Mouse (Mus musculus) MEL (cell line): ENCODE measurements around the gene Olfr288. TPM values are rescaled to one million over a fixed set of nuclear protein-coding genes. Genes with fewer than 3 reads are reported as not detected.

Experiments used
- DNase-seq: peaks from one replicate; pipeline ENCODE4 v3.0.0; 2011; ENCODE audit warnings: low read depth, low spot score
- H3K27ac ChIP-seq: 2 replicates; pipeline ENCODE4 v1.5.1; 2012; ENCODE audit warnings: low read depth, mild to moderate bottlenecking, control low read depth, low read length, moderate library complexity; ENCODE audit not compliant: control insufficient read depth
- H3K27me3 ChIP-seq, 2 experiments: fragments of 150-350 bp in 1 of 2; sonication (generic) in 1 of 2; 2 replicates each; pipeline ENCODE4 v1.6.1; 2012; ENCODE audit warnings: low read length in 2 of 2, mild to moderate bottlenecking in 2 of 2, improper control_type of control experiment in 1 of 2, moderate library complexity in 1 of 2; ENCODE audit not compliant: insufficient read depth in 2 of 2, control insufficient read depth in 1 of 2
- H3K36me3 ChIP-seq, 2 experiments: 2 replicates each; pipeline ENCODE4 v1.6.1; 2012 to 2014; ENCODE audit warnings: low read length in 2 of 2, improper control_type of control experiment in 1 of 2, inconsistent platforms in 1 of 2, mild to moderate bottlenecking in 1 of 2; ENCODE audit not compliant: insufficient read depth in 2 of 2, control insufficient read depth in 1 of 2
- H3K4me1 ChIP-seq, 2 experiments: fragments of 150-350 bp in 1 of 2; sonication (generic) in 1 of 2; 2 replicates each; pipeline ENCODE4 v1.6.1; 2012; ENCODE audit warnings: low read length in 2 of 2, improper control_type of control experiment in 1 of 2, mild to moderate bottlenecking in 1 of 2; ENCODE audit not compliant: insufficient read depth in 2 of 2, control insufficient read depth in 1 of 2
- H3K4me3 ChIP-seq, 2 experiments: fragments of 150-350 bp in 1 of 2; sonication (generic) in 1 of 2; 2 replicates each; pipeline ENCODE4 v1.5.1; 2012; ENCODE audit warnings: low read depth in 2 of 2, low read length in 2 of 2, mild to moderate bottlenecking in 2 of 2, moderate library complexity in 2 of 2, control low read depth in 1 of 2, improper control_type of control experiment in 1 of 2; ENCODE audit not compliant: control insufficient read depth in 1 of 2, insufficient read depth in 1 of 2
- H3K79me2 ChIP-seq: 2 replicates; pipeline ENCODE4 v1.6.1; 2012; ENCODE audit warnings: mild to moderate bottlenecking, low read length, moderate library complexity; ENCODE audit not compliant: control insufficient read depth, poor library complexity, insufficient read depth
- H3K9ac ChIP-seq: 2 replicates; pipeline ENCODE4 v1.6.1; 2012; ENCODE audit warnings: low read depth, mild to moderate bottlenecking, control low read depth, low read length, moderate library complexity; ENCODE audit not compliant: control insufficient read depth, poor library complexity, severe bottlenecking
- H3K9me3 ChIP-seq: fragments of 150-350 bp; sonication (generic); replicated peaks from 2 replicates; pipeline ENCODE4 v1.6.1; 2012; ENCODE audit warnings: mild to moderate bottlenecking, low read length, improper control_type of control experiment, moderate library complexity; ENCODE audit not compliant: insufficient read depth
- CHD2 ChIP-seq: IDR thresholded peaks from 2 replicates; pipeline ENCODE4 v1.6.1; 2011; ENCODE audit warnings: low read length, improper control_type of control experiment
- E2F4 ChIP-seq: IDR thresholded peaks from 2 replicates; pipeline ENCODE4 v1.6.1; 2011; ENCODE audit warnings: low read depth, low read length, improper control_type of control experiment, borderline replicate concordance
- EP300 ChIP-seq, 2 experiments: IDR thresholded peaks; 2 replicates each; pipeline ENCODE4 v1.6.1; 2011; ENCODE audit warnings: improper control_type of control experiment in 2 of 2, low read length in 2 of 2, low read depth in 1 of 2, mild to moderate bottlenecking in 1 of 2
- ETS1 ChIP-seq: IDR thresholded peaks from 2 replicates; pipeline ENCODE4 v1.6.1; 2012; ENCODE audit warnings: low read depth, mild to moderate bottlenecking, inconsistent platforms, low read length, improper control_type of control experiment, moderate library complexity
- GABPA ChIP-seq: IDR thresholded peaks from 2 replicates; pipeline ENCODE4 v1.6.1; 2012; ENCODE audit warnings: low read depth, mild to moderate bottlenecking, inconsistent platforms, low read length, improper control_type of control experiment, moderate library complexity
- GATA1 ChIP-seq: IDR thresholded peaks from 2 replicates; pipeline ENCODE4 v1.6.1; 2011; ENCODE audit warnings: low read depth, low read length, improper control_type of control experiment
- JUND ChIP-seq: IDR thresholded peaks from 2 replicates; pipeline ENCODE4 v1.6.1; 2011; ENCODE audit warnings: low read depth, mild to moderate bottlenecking, improper control_type of control experiment, low read length
- KAT2A ChIP-seq: conservative IDR thresholded peaks from 2 replicates; pipeline ENCODE4 v1.6.1; 2012; ENCODE audit warnings: low read depth, low read length, improper control_type of control experiment, inconsistent platforms
- MAFK ChIP-seq: IDR thresholded peaks from 2 replicates; pipeline ENCODE4 v1.6.1; 2011; ENCODE audit warnings: low read depth, mild to moderate bottlenecking, low read length, improper control_type of control experiment, borderline replicate concordance
- MAX ChIP-seq: IDR thresholded peaks from 2 replicates; pipeline ENCODE4 v1.6.1; 2011; ENCODE audit warnings: low read length, improper control_type of control experiment
- MAZ ChIP-seq: IDR thresholded peaks from 2 replicates; pipeline ENCODE4 v1.6.1; 2012; ENCODE audit warnings: low read depth, mild to moderate bottlenecking, inconsistent platforms, low read length, improper control_type of control experiment
- MEF2A ChIP-seq: IDR thresholded peaks from 2 replicates; pipeline ENCODE4 v1.6.1; 2014; ENCODE audit warnings: low read depth, mild to moderate bottlenecking, inconsistent platforms, low read length, improper control_type of control experiment; ENCODE audit not compliant: poor library complexity, insufficient replicate concordance, severe bottlenecking; ENCODE audit errors: extremely low read depth
- MXI1 ChIP-seq: IDR thresholded peaks from 2 replicates; pipeline ENCODE4 v1.6.1; 2011; ENCODE audit warnings: mild to moderate bottlenecking, low read depth, low read length, improper control_type of control experiment
- NELFE ChIP-seq: IDR thresholded peaks from 2 replicates; pipeline ENCODE4 v1.6.1; 2011; ENCODE audit warnings: low read depth, low read length, improper control_type of control experiment
- POLR2A ChIP-seq, 2 experiments: IDR thresholded peaks; 2 replicates each; pipeline ENCODE4 v1.6.1; 2011 to 2012; ENCODE audit warnings: low read length in 2 of 2, mild to moderate bottlenecking in 2 of 2, control low read depth in 1 of 2, improper control_type of control experiment in 1 of 2, low read depth in 1 of 2, moderate library complexity in 1 of 2; ENCODE audit not compliant: control insufficient read depth in 1 of 2, insufficient read depth in 1 of 2, poor library complexity in 1 of 2
- RAD21 ChIP-seq: IDR thresholded peaks from 2 replicates; pipeline ENCODE4 v1.6.1; 2011; ENCODE audit warnings: mild to moderate bottlenecking, low read depth, low read length, improper control_type of control experiment
- SIN3A ChIP-seq: IDR thresholded peaks from 2 replicates; pipeline ENCODE4 v1.6.1; 2012; ENCODE audit warnings: low read length, improper control_type of control experiment, inconsistent platforms
- SMC3 ChIP-seq: IDR thresholded peaks from 2 replicates; pipeline ENCODE4 v1.6.1; 2011; ENCODE audit warnings: low read depth, low read length, improper control_type of control experiment
- TAL1 ChIP-seq: IDR thresholded peaks from 2 replicates; pipeline ENCODE4 v1.6.1; 2012; ENCODE audit warnings: mild to moderate bottlenecking, inconsistent platforms, low read length, moderate library complexity, mixed read lengths
- UBTF ChIP-seq: IDR thresholded peaks from 2 replicates; pipeline ENCODE4 v1.6.1; 2012; ENCODE audit warnings: low read depth, mild to moderate bottlenecking, inconsistent platforms, low read length, improper control_type of control experiment, moderate library complexity, borderline replicate concordance; ENCODE audit not compliant: insufficient read depth
- ZMIZ1 ChIP-seq: IDR thresholded peaks from 2 replicates; pipeline ENCODE4 v1.6.1; 2012; ENCODE audit warnings: low read depth, mild to moderate bottlenecking, inconsistent platforms, low read length, improper control_type of control experiment, moderate library complexity
- polyA plus RNA-seq, 2 experiments: library from polyadenylated mRNA; stranded (reverse) in 1 of 2; unstranded in 1 of 2; fragments of >175 nt in 1 of 2; fragments of >200 nt in 1 of 2; gene quantifications; 2 replicates each; pipeline versions ENCODE4 v1.2.1 to v1.2.4; 2012; ENCODE audit warnings: low replicate concordance in 2 of 2, low read depth in 1 of 2; ENCODE audit not compliant: insufficient read length in 2 of 2, insufficient read depth in 1 of 2, missing spikeins in 1 of 2
- total RNA-seq: library from RNA; depleted of rRNA; stranded (reverse); fragments of 300-350 nt; gene quantifications from 2 replicates; pipeline ENCODE4 v1.2.3, GENCODE M21; 2012

Olfr288 gene
- total and polyA plus RNA-seq, 3 experiments: not detected

GRCm38 (mm10) chr15:98167645-98168621 lies 27.4 kb downstream of the Olfr288 start:
- peaks cover 31 to 49% of the 10 kb centered on the region in 2 experiments for H3K27me3 ChIP-seq
- H3K9ac ChIP-seq: no peak overlapping the region
- no peak for DNase-seq
- no peak for TF ChIP-seq SMC3
- TF ChIP-seq ETS1: no peak
- no peak for TF ChIP-seq MAX
- TF ChIP-seq RAD21: no peak
- TF ChIP-seq MAFK: no peak
- no peak for TF ChIP-seq JUND
- TF ChIP-seq ZMIZ1: no peak
- no peak for TF ChIP-seq POLR2A (IDR thresholded peaks at IDR 0.05; ENCODE audit: control insufficient read depth in 1 of 2, insufficient read depth in 1 of 2, low read depth in 1 of 2, low read length in 2 of 2, poor library complexity in 1 of 2)
- TF ChIP-seq MEF2A: no peak
- no peak for TF ChIP-seq KAT2A
- no peak for TF ChIP-seq UBTF
- no peaks in the 10 kb centered on the region for H3K4me1 ChIP-seq
- no peak overlapping the region for H3K27ac ChIP-seq
- H3K36me3 ChIP-seq: no peaks in the 10 kb centered on the region
- no peak overlapping the region for H3K4me3 ChIP-seq
- no peaks in the 10 kb centered on the region for H3K9me3 ChIP-seq
- H3K79me2 ChIP-seq: no peaks in the 10 kb centered on the region

- TF ChIP-seq EP300 (IDR thresholded peaks at IDR 0.05; ENCODE audit: low read depth in 1 of 2, low read length in 2 of 2) (no peak), NELFE (no peak), SIN3A (no peak), MXI1 (no peak), KAT2A (no peak), POLR2A (IDR thresholded peaks at IDR 0.05; ENCODE audit: control insufficient read depth in 1 of 2, insufficient read depth in 1 of 2, low read depth in 1 of 2, low read length in 2 of 2, poor library complexity in 1 of 2) (no peak), MAFK (no peak), UBTF (no peak), E2F4 (no peak), MAZ (no peak), MEF2A (no peak), GATA1 (no peak), CHD2 (no peak), JUND (no peak), GABPA (no peak), TAL1 (no peak)
- Histone ChIP-seq H3K9ac (no peak within 1 kb of the TSS), H3K36me3 (no peaks in the 10 kb centered on the region)
These were observed 28.2 kb downstream of the Olfr288 start, which contains the start of gene Ccdc184 for GRCm38 (mm10) chr15:98166963-98167644. Ccdc184 (plus strand) TSS chr15:98167158.

More at GRCm38 (mm10) chr15:98166963-98167644, 28.2 kb downstream of the Olfr288 start, which contains the start of gene Ccdc184:
- no peak within 1 kb of the TSS for H3K4me3 ChIP-seq
- H3K27me3 ChIP-seq: peaks cover 29 to 49% of the 10 kb centered on the region in 2 experiments
- no peak within 1 kb of the TSS for H3K27ac ChIP-seq
- no peaks in the 10 kb centered on the region for H3K4me1 ChIP-seq
- H3K79me2 ChIP-seq: no peaks in the 10 kb centered on the region
- no peaks in the 10 kb centered on the region for H3K9me3 ChIP-seq
- DNase-seq: no peak
